ENCODE assay signal across 8 mouse cellular contexts in genomic region chr2:84775241-84775640, GRCm38 (mm10). TPM values are rescaled to one million over a fixed set of nuclear protein-coding genes. Genes with fewer than 3 reads are reported as not detected.
DNase-seq lines count a peak whose midpoint lies in the region; ATAC-seq and TF ChIP-seq lines count a peak whose summit lies in the region.

Gene Serping1 (minus strand): TSS chr2:84775444.

- WGBS in spleen, adult 2 months: 85% methylated on average over 9 of the region's 9 CpGs
- 68% methylated on average over 9 of the region's 9 CpGs for WGBS in liver, embryonic 12.5 days (ENCODE audit: insufficient replicate concordance)

- intact Hi-C loops in heart, postnatal 10 days (cut with DNase I): no loop called here

- DNase-seq in spleen, adult 2 months (ENCODE audit: low read depth in 1 of 2, low spot score in 2 of 2): no peak
- no peak for DNase-seq in spleen, postnatal 14 days (ENCODE audit: low spot score in 2 of 2)
- no peak for DNase-seq in heart, postnatal 10 days
- no peak for DNase-seq in right cerebral cortex, adult 2 months (ENCODE audit: low spot score in 2 of 2)
- no peak for DNase-seq in retina, postnatal 1 day
- no peak for DNase-seq in ovary, postnatal 36 days (ENCODE audit: low spot score)

- H3K4me2 ChIP-seq in liver, embryonic 12.5 days: peak within 1 kb of the TSS; percentile 48

- peak; percentile 56 for ATAC-seq in liver, embryonic 12.5 days

- H3K9ac ChIP-seq in liver, embryonic 12.5 days: peak within 1 kb of the TSS; percentile 47

- no peak for TF ChIP-seq POLR2A in spleen, adult 2 months (IDR thresholded peaks at IDR 0.05; ENCODE audit: low read depth, low read length)
- TF ChIP-seq POLR2A in embryonic fibroblast, embryonic 13.5 days (IDR thresholded peaks at IDR 0.05; ENCODE audit: low read depth, low read length): no peak

- peak within 1 kb of the TSS; percentile 26; the same call in 1 of the 2 replicates for H3K4me3 ChIP-seq in spleen, adult 2 months (ENCODE audit: extremely low read depth, insufficient read depth, insufficient read length)
- H3K4me3 ChIP-seq in embryonic fibroblast, embryonic 13.5 days (ENCODE audit: insufficient read depth, low read length): no peak within 1 kb of the TSS
- H3K4me3 ChIP-seq in liver, embryonic 12.5 days: peak within 1 kb of the TSS; percentile 38

- H3K9me3 ChIP-seq in liver, embryonic 12.5 days (replicated peaks): no peaks in the 10 kb centered on the region

- H3K4me1 ChIP-seq in spleen, adult 2 months (ENCODE audit: control insufficient read depth, insufficient read depth, insufficient read length): no peaks in the 10 kb centered on the region
- no peaks in the 10 kb centered on the region for H3K4me1 ChIP-seq in embryonic fibroblast, embryonic 13.5 days (ENCODE audit: control insufficient read depth, insufficient read depth, low read length)
- H3K4me1 ChIP-seq in liver, embryonic 12.5 days: peaks cover 10% of the 10 kb centered on the region

- no peak for TF ChIP-seq CTCF in spleen, adult 2 months (IDR thresholded peaks at IDR 0.05; ENCODE audit: extremely low read depth, insufficient read depth, insufficient read length, insufficient replicate concordance)
- no peak for TF ChIP-seq CTCF in embryonic fibroblast, embryonic 13.5 days (IDR thresholded peaks at IDR 0.05; ENCODE audit: borderline replicate concordance, insufficient read depth, low read length)

- H3K27me3 ChIP-seq in spleen, adult 2 months (ENCODE audit: control insufficient read depth, insufficient read depth, low read length): no peaks in the 10 kb centered on the region
- peaks cover 78% of the 10 kb centered on the region for H3K27me3 ChIP-seq in liver, embryonic 12.5 days (replicated peaks)

- no peak within 1 kb of the TSS for H3K27ac ChIP-seq in spleen, adult 2 months (ENCODE audit: insufficient read depth, low read length)
- no peak within 1 kb of the TSS for H3K27ac ChIP-seq in embryonic fibroblast, embryonic 13.5 days (ENCODE audit: insufficient read depth, low read length)
- peak within 1 kb of the TSS; percentile 37; the same call in 1 of the 2 replicates for H3K27ac ChIP-seq in liver, embryonic 12.5 days

- no peaks in the 10 kb centered on the region for H3K36me3 ChIP-seq in spleen, adult 2 months (ENCODE audit: control insufficient read depth, insufficient read depth, low read length)
- H3K36me3 ChIP-seq in liver, embryonic 12.5 days: 0 out of 2 replicates have a peak, but pooled peaks cover 3% of the 10 kb centered on the region

RNA-seq across cellular contexts. Expression of gene Serping1, which starts in this region (rescaled TPM):
- 135 and 186 TPM in 2 replicates for polyA plus RNA-seq in spleen, adult 2 months (2012; rRNA removed)
- polyA plus RNA-seq in embryonic fibroblast, embryonic 13.5 days (2011; ENCODE audit: insufficient read length, low read depth, missing spikeins): 27.3 and 40.2 TPM in 2 replicates
- 10 to 100 TPM; 59.2 to 60.4 TPM for total RNA-seq in heart, postnatal 10 days (2021)
- polyA plus RNA-seq in liver, embryonic 12.5 days (2016; fragmentation: Nextera tagmentation; extraction: Ambion mirVana): 30.8 and 32.3 TPM in 2 replicates
